Mouse (Mus musculus) adrenal gland, adult 10 weeks (tissue): ENCODE data around the gene Sema3d. TPM values are rescaled to one million over a fixed set of nuclear protein-coding genes. Genes with fewer than 3 reads are reported as not detected.

Source experiments
- polyA plus RNA-seq: library from polyadenylated mRNA; stranded (reverse); fragments of 350-450 nt; fragmentation: Illumina TruSeq; extraction: RNeasy Lipid Tissue Mini Kit (QIAGEN cat#74804); gene quantifications from one replicate; pipeline ENCODE4 v1.2.3, GENCODE M21; 2014; ENCODE audit warnings: low read depth, low replicate concordance

Gene Sema3d
- 12.1 TPM for polyA plus RNA-seq

DNA sequence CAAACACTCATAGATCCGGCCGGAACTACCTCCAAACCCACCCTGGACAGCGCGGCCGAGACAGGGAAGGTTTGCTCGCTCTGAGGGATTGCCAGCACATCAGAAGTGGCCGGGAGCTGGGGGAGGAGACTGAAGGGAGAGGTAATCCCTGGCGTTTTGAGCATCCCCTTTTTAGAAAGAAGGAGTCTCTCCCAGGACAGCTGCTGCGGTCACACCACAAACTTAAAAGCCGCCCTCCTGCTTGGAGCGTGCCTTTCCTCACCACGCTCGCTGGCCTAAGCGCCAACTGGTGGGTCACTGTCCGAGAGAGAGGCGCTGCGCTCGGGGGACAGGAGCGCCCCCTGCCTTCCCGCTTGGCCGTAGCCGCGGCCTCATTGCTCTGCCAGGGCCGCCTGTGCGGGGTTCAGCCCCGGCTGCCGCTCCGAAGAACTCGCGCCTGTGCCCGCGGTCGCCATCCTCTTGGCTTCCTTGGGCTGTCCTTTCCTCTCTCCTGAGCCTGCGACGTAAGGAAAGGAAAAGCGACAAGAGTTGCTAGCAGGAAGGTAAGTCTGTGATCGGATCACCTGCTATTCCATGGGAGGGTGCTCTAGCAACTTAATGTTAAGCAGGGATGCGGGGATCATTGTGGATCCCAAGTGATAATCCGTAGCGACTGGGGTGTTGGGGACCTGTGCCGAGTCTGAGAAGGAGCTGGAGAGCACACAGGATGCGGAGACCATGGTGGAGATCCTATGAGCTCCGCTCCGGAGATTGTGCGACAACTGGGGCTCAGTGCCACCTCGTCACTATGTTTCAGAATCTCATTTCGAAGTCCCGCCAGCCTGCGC lies at the start of gene Sema3d:
TSS of gene Sema3d (plus strand) at position 253 of the 827 bp plus-strand sequence.

